Mouse (Mus musculus): ENCODE data around the gene Pcyt1b. TPM values are rescaled to one million over a fixed set of nuclear protein-coding genes. Genes with fewer than 3 reads are reported as not detected.

Pcyt1b gene
- polyA plus RNA-seq, 1 experiment = 1.4 TPM

GRCm38 (mm10) chrX:93690672-93691071 lies 36.0 kb downstream of the Pcyt1b start:
- H3K27me3 ChIP-seq (ENCODE audit: control insufficient read depth, insufficient read depth, low read length) = no peaks in the 10 kb centered on the region
- TF ChIP-seq POLR2A (IDR thresholded peaks at IDR 0.05; ENCODE audit: control insufficient read depth, low read depth, low read length) (no peak), CTCF (IDR thresholded peaks at IDR 0.05; ENCODE audit: control insufficient read depth, insufficient read depth, insufficient replicate concordance, low read depth, low read length) (no peak)
- H3K4me3 ChIP-seq (ENCODE audit: control insufficient read depth, low read depth, low read length) = no peak overlapping the region
- no peak overlapping the region for H3K27ac ChIP-seq (ENCODE audit: control insufficient read depth, insufficient read depth, low read depth, low read length)
- H3K4me1 ChIP-seq (ENCODE audit: control insufficient read depth, insufficient read depth, low read length) = no peaks in the 10 kb centered on the region
- no peaks in the 10 kb centered on the region for H3K36me3 ChIP-seq (ENCODE audit: control insufficient read depth, insufficient read depth, low read length)

GRCm38 (mm10) chrX:93697596-93697995 lies 42.9 kb downstream of the Pcyt1b start:
- Histone ChIP-seq H3K27me3 (ENCODE audit: control insufficient read depth, insufficient read depth, low read length) (no peaks in the 10 kb centered on the region), H3K4me3 (ENCODE audit: control insufficient read depth, low read depth, low read length) (no peak overlapping the region), H3K27ac (ENCODE audit: control insufficient read depth, insufficient read depth, low read depth, low read length) (no peak overlapping the region), H3K4me1 (ENCODE audit: control insufficient read depth, insufficient read depth, low read length) (no peaks in the 10 kb centered on the region), H3K36me3 (ENCODE audit: control insufficient read depth, insufficient read depth, low read length) (no peaks in the 10 kb centered on the region)
- TF ChIP-seq CTCF (IDR thresholded peaks at IDR 0.05; ENCODE audit: control insufficient read depth, insufficient read depth, insufficient replicate concordance, low read depth, low read length) (no peak), POLR2A (IDR thresholded peaks at IDR 0.05; ENCODE audit: control insufficient read depth, low read depth, low read length) (no peak)

GRCm38 (mm10) chrX:93700528-93701225 lies 46.0 kb downstream of the Pcyt1b start:
- TF ChIP-seq CTCF (IDR thresholded peaks at IDR 0.05; ENCODE audit: control insufficient read depth, insufficient read depth, insufficient replicate concordance, low read depth, low read length) (no peak), POLR2A (IDR thresholded peaks at IDR 0.05; ENCODE audit: control insufficient read depth, low read depth, low read length) (no peak)
- H3K27ac ChIP-seq (ENCODE audit: control insufficient read depth, insufficient read depth, low read depth, low read length) = no peak overlapping the region
- H3K36me3 ChIP-seq (ENCODE audit: control insufficient read depth, insufficient read depth, low read length) = no peaks in the 10 kb centered on the region
- no peaks in the 10 kb centered on the region for H3K4me1 ChIP-seq (ENCODE audit: control insufficient read depth, insufficient read depth, low read length)
- no peak overlapping the region for H3K4me3 ChIP-seq (ENCODE audit: control insufficient read depth, low read depth, low read length)
- no peaks in the 10 kb centered on the region for H3K27me3 ChIP-seq (ENCODE audit: control insufficient read depth, insufficient read depth, low read length)

- no peaks in the 10 kb centered on the region for H3K4me1 ChIP-seq (ENCODE audit: control insufficient read depth, insufficient read depth, low read length)
- TF ChIP-seq CTCF (IDR thresholded peaks at IDR 0.05; ENCODE audit: control insufficient read depth, insufficient read depth, insufficient replicate concordance, low read depth, low read length) = no peak
- TF ChIP-seq POLR2A (IDR thresholded peaks at IDR 0.05; ENCODE audit: control insufficient read depth, low read depth, low read length) = no peak
- no peaks in the 10 kb centered on the region for H3K27me3 ChIP-seq (ENCODE audit: control insufficient read depth, insufficient read depth, low read length)
- H3K27ac ChIP-seq (ENCODE audit: control insufficient read depth, insufficient read depth, low read depth, low read length) = no peak overlapping the region
- no peak overlapping the region for H3K4me3 ChIP-seq (ENCODE audit: control insufficient read depth, low read depth, low read length)
- H3K36me3 ChIP-seq (ENCODE audit: control insufficient read depth, insufficient read depth, low read length) = no peaks in the 10 kb centered on the region
Measured at GRCm38 (mm10) chrX:93712566-93712965, 57.9 kb downstream of the Pcyt1b start.

GRCm38 (mm10) chrX:93729529-93729928 lies 74.9 kb downstream of the Pcyt1b start:
- no peak overlapping the region for H3K27ac ChIP-seq (ENCODE audit: control insufficient read depth, insufficient read depth, low read depth, low read length)
- no peak overlapping the region for H3K4me3 ChIP-seq (ENCODE audit: control insufficient read depth, low read depth, low read length)
- no peaks in the 10 kb centered on the region for H3K36me3 ChIP-seq (ENCODE audit: control insufficient read depth, insufficient read depth, low read length)
- no peaks in the 10 kb centered on the region for H3K27me3 ChIP-seq (ENCODE audit: control insufficient read depth, insufficient read depth, low read length)
- TF ChIP-seq CTCF (IDR thresholded peaks at IDR 0.05; ENCODE audit: control insufficient read depth, insufficient read depth, insufficient replicate concordance, low read depth, low read length) = no peak
- no peak for TF ChIP-seq POLR2A (IDR thresholded peaks at IDR 0.05; ENCODE audit: control insufficient read depth, low read depth, low read length)
- H3K4me1 ChIP-seq (ENCODE audit: control insufficient read depth, insufficient read depth, low read length) = no peaks in the 10 kb centered on the region

GRCm38 (mm10) chrX:93730854-93731253 lies 76.2 kb downstream of the Pcyt1b start:
- Histone ChIP-seq H3K27me3 (ENCODE audit: control insufficient read depth, insufficient read depth, low read length) (no peaks in the 10 kb centered on the region), H3K27ac (ENCODE audit: control insufficient read depth, insufficient read depth, low read depth, low read length) (no peak overlapping the region), H3K4me1 (ENCODE audit: control insufficient read depth, insufficient read depth, low read length) (no peaks in the 10 kb centered on the region), H3K4me3 (ENCODE audit: control insufficient read depth, low read depth, low read length) (no peak overlapping the region), H3K36me3 (ENCODE audit: control insufficient read depth, insufficient read depth, low read length) (no peaks in the 10 kb centered on the region)
- TF ChIP-seq POLR2A (IDR thresholded peaks at IDR 0.05; ENCODE audit: control insufficient read depth, low read depth, low read length) (no peak), CTCF (IDR thresholded peaks at IDR 0.05; ENCODE audit: control insufficient read depth, insufficient read depth, insufficient replicate concordance, low read depth, low read length) (no peak)

- Histone ChIP-seq H3K27ac (ENCODE audit: control insufficient read depth, insufficient read depth, low read depth, low read length) (no peak overlapping the region), H3K36me3 (ENCODE audit: control insufficient read depth, insufficient read depth, low read length) (no peaks in the 10 kb centered on the region), H3K27me3 (ENCODE audit: control insufficient read depth, insufficient read depth, low read length) (no peaks in the 10 kb centered on the region), H3K4me3 (ENCODE audit: control insufficient read depth, low read depth, low read length) (no peak overlapping the region), H3K4me1 (ENCODE audit: control insufficient read depth, insufficient read depth, low read length) (no peaks in the 10 kb centered on the region)
- TF ChIP-seq POLR2A (IDR thresholded peaks at IDR 0.05; ENCODE audit: control insufficient read depth, low read depth, low read length) (no peak), CTCF (IDR thresholded peaks at IDR 0.05; ENCODE audit: control insufficient read depth, insufficient read depth, insufficient replicate concordance, low read depth, low read length) (no peak)
Measured at GRCm38 (mm10) chrX:93732407-93732806, 77.7 kb downstream of the Pcyt1b start.
